Mouse (Mus musculus): ENCODE results near the gene Zfp383.

DNA sequence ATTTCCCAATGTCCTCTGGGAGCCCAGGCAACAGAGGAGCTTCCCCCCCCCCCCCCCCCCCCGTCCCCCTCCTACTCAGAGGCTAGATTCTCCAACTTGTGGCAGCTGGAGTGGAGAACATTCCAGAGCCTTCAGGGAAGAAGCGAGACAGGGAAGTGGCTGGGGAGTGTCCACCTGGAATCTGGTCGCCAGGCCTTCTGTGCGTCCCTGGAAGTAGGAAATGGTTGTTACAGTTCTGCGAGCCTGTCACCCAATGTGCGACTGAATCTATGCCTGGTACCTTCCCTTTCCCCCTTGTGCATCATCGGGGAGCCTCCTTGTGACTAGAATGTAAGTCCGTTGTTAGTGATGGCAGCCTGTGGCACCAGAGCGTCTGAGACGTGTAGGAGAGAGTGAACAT, 48.2 kb downstream of the Zfp383 start:
- TF ChIP-seq POLR2A (IDR thresholded peaks at IDR 0.05; ENCODE audit: extremely low read depth, insufficient read depth, low read length) (no peak), CTCF (IDR thresholded peaks at IDR 0.05; ENCODE audit: low read depth, low read length) (no peak)
